Mouse (Mus musculus) erythroblast, embryonic 14.5 days (primary cell): Measurements from ENCODE around the gene Gm9833.
"Not testable (repeated sequence)": the region's sequence is repeated elsewhere in the genome, so short reads cannot be mapped to it uniquely, and the experiment has no call there.

Source experiments
- GATA1 ChIP-seq: IDR thresholded peaks from 2 replicates; pipeline ENCODE4 v1.6.1; 2012; ENCODE audit warnings: low read length, inconsistent platforms, mixed read lengths
- TAL1 ChIP-seq: IDR thresholded peaks from 3 replicates; pipeline ENCODE4 v1.6.1; 2012; ENCODE audit warnings: low read length, inconsistent platforms, mixed read lengths

- TF ChIP-seq GATA1, TAL1: not testable (repeated sequence)
Measured at GRCm38 (mm10) chr3:10087994-10088393, at the start of gene Gm9833.
